Mouse (Mus musculus): ENCODE data around the gene Eif3l. TPM values are rescaled to one million over a fixed set of nuclear protein-coding genes. Genes with fewer than 3 reads are reported as not detected.

Gene Eif3l
- polyA plus RNA-seq, 1 experiment from 2014 or later, result 174 TPM

DNA sequence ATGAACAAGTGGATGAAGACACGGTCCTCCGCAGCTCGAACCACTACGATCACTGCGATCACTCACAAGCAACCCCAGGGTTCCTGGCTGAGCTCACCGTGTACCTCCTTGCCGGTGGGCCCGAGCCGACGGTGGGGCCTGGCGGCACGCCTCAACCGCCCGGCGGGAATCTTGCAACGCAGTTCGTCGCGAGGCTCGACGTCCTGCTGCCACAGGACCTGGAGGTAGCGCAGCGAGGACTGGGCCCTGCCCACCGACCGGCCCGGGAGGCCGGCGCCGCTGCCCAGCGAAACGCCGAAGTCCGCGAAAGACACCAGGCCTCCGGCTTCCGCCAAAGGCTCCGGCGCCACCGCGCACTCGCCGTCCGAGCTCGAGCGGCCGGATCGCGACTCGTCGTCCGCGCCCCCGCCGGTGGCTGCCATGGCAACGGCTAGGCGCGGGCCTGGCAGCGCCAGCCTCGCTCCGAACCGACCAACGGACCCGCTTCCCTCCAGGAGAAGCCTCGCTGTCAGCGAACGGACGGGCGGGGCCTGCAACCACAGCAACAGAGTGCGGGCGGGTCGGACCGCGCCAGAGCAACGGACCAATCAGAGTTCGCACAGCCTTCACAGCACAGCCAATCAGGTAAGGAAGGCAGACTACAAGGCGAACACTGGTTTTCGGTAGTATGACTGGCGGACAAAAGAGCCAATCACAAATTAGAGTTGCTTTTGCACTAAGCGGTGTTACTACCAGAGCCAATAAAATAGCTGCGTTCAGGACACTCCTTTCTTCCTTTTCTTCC is 12.4 kb upstream of the Eif3l start, which contains the start of gene Ankrd54:
Gene Ankrd54, minus strand, starts transcription at position 518 of the 784 bp plus-strand sequence.
- peak within 1 kb of the TSS; percentile 87 for H3K9ac ChIP-seq (ENCODE audit: low read depth, low read length)
- H3K36me3 ChIP-seq (ENCODE audit: control insufficient read depth, insufficient read depth, low read length), result peaks cover 24% of the 10 kb centered on the region
- H3K4me1 ChIP-seq (ENCODE audit: control insufficient read depth, insufficient read depth, low read depth, low read length), result peaks cover 10% of the 10 kb centered on the region
- peak within 1 kb of the TSS; percentile 85 for H3K4me2 ChIP-seq (ENCODE audit: low read length)
- ATAC-seq, result peak; percentile 100
- no peaks in the 10 kb centered on the region for H3K27me3 ChIP-seq (replicated peaks; ENCODE audit: control insufficient read depth, insufficient read depth, low read length)
- under 1% methylated on average over 64 of the region's 80 CpGs for WGBS
- H3K27ac ChIP-seq (ENCODE audit: low read depth, low read length), result peak within 1 kb of the TSS; percentile 83
- H3K9me3 ChIP-seq (ENCODE audit: control insufficient read depth, low read length), result no peaks in the 10 kb centered on the region
- peak within 1 kb of the TSS; percentile 96 for H3K4me3 ChIP-seq (ENCODE audit: low read length)

DNA sequence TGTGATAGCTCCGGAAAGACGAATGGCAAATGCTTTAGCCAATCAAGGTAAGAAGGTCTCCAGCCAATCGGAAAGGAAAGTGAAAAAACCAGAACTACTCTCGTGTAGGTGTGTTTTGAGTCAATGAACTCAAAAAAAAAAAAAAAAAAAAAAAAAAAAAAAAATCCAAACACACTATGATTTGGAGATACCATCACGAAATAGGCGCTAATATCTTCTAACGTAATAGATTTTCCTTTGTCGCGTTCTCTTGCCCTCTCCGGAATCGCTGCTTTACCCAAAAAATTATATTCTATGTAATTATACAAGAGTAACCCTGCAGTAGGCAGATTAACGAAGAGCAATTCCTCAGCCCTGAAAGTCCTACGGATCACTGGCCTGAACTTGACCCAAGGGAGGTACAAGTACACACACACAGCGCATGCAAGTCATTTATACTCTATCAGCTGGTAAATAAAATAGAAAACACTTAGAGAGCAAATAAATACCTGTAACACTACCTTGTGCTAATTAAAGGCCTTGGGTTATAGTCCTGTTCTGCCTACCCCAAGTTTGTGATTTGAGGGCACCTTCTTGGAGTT is 11.7 kb upstream of the Eif3l start:
- Histone ChIP-seq H3K9me3 (ENCODE audit: control insufficient read depth, low read length) (no peaks in the 10 kb centered on the region), H3K36me3 (ENCODE audit: control insufficient read depth, insufficient read depth, low read length) (peaks cover 18% of the 10 kb centered on the region), H3K4me2 (ENCODE audit: low read length) (peak overlapping the region; percentile 59), H3K27me3 (replicated peaks; ENCODE audit: control insufficient read depth, insufficient read depth, low read length) (no peaks in the 10 kb centered on the region), H3K27ac (ENCODE audit: low read depth, low read length) (peak overlapping the region; percentile 45; the same call in 1 of the 2 replicates), H3K4me1 (ENCODE audit: control insufficient read depth, insufficient read depth, low read depth, low read length) (peaks cover 10% of the 10 kb centered on the region), H3K9ac (ENCODE audit: low read depth, low read length) (peak overlapping the region; percentile 5), H3K4me3 (ENCODE audit: low read length) (peak overlapping the region; percentile 31)
- no peak for ATAC-seq
- 10% methylated on average over 14 of the region's 14 CpGs for WGBS

DNA sequence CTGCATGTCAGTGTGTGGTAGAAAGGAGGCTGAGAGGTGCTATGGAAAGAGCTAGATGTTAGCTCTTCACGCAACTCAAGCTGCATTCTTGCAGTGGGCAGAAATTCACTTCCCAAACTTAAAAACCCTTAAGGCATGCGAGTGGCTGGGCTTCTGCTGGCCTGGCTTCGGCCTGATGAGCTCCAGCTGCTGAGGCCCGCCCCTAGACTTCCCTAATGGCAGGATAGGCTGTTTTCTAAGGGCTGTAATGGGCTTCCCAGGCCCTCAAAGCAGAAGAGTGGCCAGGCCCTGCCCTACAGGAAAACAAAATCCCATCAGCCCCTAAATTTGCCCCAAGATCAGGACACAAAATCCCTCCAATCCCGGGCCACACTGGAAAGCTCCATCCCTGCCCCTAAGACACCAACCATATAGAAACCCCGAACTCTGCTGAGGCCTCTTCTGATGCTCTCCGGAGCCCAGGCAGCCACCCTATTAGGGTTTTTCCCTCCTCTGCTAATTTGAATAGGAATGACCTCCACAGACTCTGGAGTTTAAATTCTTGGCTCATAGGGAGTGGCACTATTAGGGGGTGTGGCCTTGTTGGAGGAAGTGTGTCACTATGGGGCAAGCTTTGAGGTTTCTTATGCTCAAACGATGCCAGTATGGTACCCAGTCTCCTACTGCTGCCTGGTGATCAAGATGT is 9.8 kb upstream of the Eif3l start:
- no peak for ATAC-seq
- no peak overlapping the region for H3K4me2 ChIP-seq (ENCODE audit: low read length)
- no peak overlapping the region for H3K27ac ChIP-seq (ENCODE audit: low read depth, low read length)
- H3K4me3 ChIP-seq (ENCODE audit: low read length), result no peak overlapping the region
- H3K9me3 ChIP-seq (ENCODE audit: control insufficient read depth, low read length), result no peaks in the 10 kb centered on the region
- H3K36me3 ChIP-seq (ENCODE audit: control insufficient read depth, insufficient read depth, low read length), result peaks cover 2% of the 10 kb centered on the region
- no peak overlapping the region for H3K9ac ChIP-seq (ENCODE audit: low read depth, low read length)
- H3K27me3 ChIP-seq (replicated peaks; ENCODE audit: control insufficient read depth, insufficient read depth, low read length), result no peaks in the 10 kb centered on the region
- H3K4me1 ChIP-seq (ENCODE audit: control insufficient read depth, insufficient read depth, low read depth, low read length), result peaks cover 10% of the 10 kb centered on the region
- 67% methylated on average over 8 of the region's 8 CpGs for WGBS

DNA sequence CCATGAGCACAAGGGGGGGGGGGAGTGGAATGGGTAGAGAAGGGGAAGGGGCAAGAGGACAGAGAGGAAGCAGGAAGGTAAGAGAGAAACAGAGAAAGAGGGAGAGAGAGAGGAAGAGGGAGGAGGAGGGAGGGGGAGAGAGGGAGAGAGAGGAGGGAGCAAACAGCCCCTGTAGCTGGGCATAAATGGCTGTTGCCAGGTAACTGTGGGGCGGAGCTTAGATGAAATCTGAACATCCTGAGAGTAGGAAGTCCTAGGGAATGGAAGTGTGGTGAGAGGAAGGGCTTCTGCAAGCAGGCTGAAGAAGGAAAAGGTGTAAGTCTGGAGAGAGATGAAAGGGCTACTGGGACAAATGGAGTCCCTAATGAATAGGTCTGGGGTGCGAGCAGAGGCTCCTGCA is 8.7 kb upstream of the Eif3l start:
- H3K36me3 ChIP-seq (ENCODE audit: control insufficient read depth, insufficient read depth, low read length), result no peaks in the 10 kb centered on the region

GRCm38 (mm10) chr15:79067631-79068030 is 7.3 kb upstream of the Eif3l start:
- no peaks in the 10 kb centered on the region for H3K27me3 ChIP-seq (replicated peaks; ENCODE audit: control insufficient read depth, insufficient read depth, low read length)
- no peak overlapping the region for H3K9ac ChIP-seq (ENCODE audit: low read depth, low read length)
- no peaks in the 10 kb centered on the region for H3K9me3 ChIP-seq (ENCODE audit: control insufficient read depth, low read length)
- H3K4me2 ChIP-seq (ENCODE audit: low read length), result no peak overlapping the region
- peaks cover 5% of the 10 kb centered on the region for H3K4me1 ChIP-seq (ENCODE audit: control insufficient read depth, insufficient read depth, low read depth, low read length)
- no peaks in the 10 kb centered on the region for H3K36me3 ChIP-seq (ENCODE audit: control insufficient read depth, insufficient read depth, low read length)
- 85% methylated on average over 3 of the region's 3 CpGs for WGBS
- no peak overlapping the region for H3K4me3 ChIP-seq (ENCODE audit: low read length)
- no peak for ATAC-seq
- no peak overlapping the region for H3K27ac ChIP-seq (ENCODE audit: low read depth, low read length)

More for the DNA sequence above, 8.7 kb upstream of the Eif3l start:
- WGBS, result 58% methylated on average over 2 of the region's 2 CpGs
- ATAC-seq, result no peak
- no peaks in the 10 kb centered on the region for H3K27me3 ChIP-seq (replicated peaks; ENCODE audit: control insufficient read depth, insufficient read depth, low read length)
- no peak overlapping the region for H3K9ac ChIP-seq (ENCODE audit: low read depth, low read length)
- H3K4me2 ChIP-seq (ENCODE audit: low read length), result no peak overlapping the region
- peaks cover 10% of the 10 kb centered on the region for H3K4me1 ChIP-seq (ENCODE audit: control insufficient read depth, insufficient read depth, low read depth, low read length)
- H3K27ac ChIP-seq (ENCODE audit: low read depth, low read length), result no peak overlapping the region
- no peaks in the 10 kb centered on the region for H3K9me3 ChIP-seq (ENCODE audit: control insufficient read depth, low read length)
- no peak overlapping the region for H3K4me3 ChIP-seq (ENCODE audit: low read length)

- H3K27ac ChIP-seq (ENCODE audit: low read depth, low read length), result no peak overlapping the region
- no peak overlapping the region for H3K4me3 ChIP-seq (ENCODE audit: low read length)
- 84% methylated on average over 3 of the region's 3 CpGs for WGBS
- no peaks in the 10 kb centered on the region for H3K27me3 ChIP-seq (replicated peaks; ENCODE audit: control insufficient read depth, insufficient read depth, low read length)
- ATAC-seq, result no peak
- H3K4me2 ChIP-seq (ENCODE audit: low read length), result no peak overlapping the region
- H3K9me3 ChIP-seq (ENCODE audit: control insufficient read depth, low read length), result no peaks in the 10 kb centered on the region
- no peaks in the 10 kb centered on the region for H3K36me3 ChIP-seq (ENCODE audit: control insufficient read depth, insufficient read depth, low read length)
- H3K9ac ChIP-seq (ENCODE audit: low read depth, low read length), result no peak overlapping the region
- H3K4me1 ChIP-seq (ENCODE audit: control insufficient read depth, insufficient read depth, low read depth, low read length), result peaks cover 3% of the 10 kb centered on the region
Observed at GRCm38 (mm10) chr15:79068416-79068815, 6.6 kb upstream of the Eif3l start.

DNA sequence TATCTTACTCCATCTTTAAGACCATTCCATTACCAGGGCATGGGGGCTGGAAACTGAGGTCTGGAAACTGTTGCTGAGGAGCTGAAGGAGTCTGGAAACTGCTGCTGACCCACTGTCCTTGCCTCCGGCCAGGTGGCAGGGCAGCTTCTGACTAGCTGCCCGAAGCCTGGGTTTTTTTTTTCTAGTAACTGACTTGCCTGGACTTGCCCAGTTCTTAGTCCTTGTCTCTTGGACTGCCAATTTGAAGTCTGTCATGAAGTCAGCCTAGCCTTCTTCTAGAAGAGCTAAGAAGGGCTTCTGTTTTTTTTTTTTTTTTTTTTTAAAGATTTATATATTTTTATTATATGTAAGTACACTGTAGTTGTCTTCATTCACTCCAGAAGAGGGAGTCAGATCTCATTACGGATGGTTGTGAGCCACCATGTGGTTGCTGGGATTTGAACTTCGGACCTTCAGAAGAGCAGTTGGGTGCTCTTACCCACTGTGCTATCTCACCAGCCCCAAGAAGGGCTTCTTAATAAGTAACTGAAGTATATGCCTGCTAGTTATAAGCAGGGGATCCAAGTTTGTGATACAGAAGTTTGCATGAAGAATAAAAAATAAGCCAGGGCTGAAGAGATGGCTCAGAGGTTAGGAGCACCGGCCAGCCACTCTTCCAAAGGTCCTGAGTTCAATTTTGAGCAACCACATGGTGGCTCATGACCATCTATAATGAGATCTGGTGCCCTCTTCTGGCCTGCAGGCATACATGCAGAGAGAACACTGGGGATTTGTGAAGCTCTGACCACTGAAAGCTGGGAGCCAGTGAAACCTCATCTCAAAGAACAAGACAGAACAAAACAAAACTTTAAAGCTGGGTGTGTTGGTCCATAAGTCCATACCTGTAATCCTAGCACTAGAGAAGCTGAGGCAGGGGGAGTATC is 3.6 kb upstream of the Eif3l start:
- H3K9ac ChIP-seq (ENCODE audit: low read depth, low read length), result no peak overlapping the region
- ATAC-seq, result no peak
- no peak overlapping the region for H3K27ac ChIP-seq (ENCODE audit: low read depth, low read length)
- peaks cover 11% of the 10 kb centered on the region for H3K4me1 ChIP-seq (ENCODE audit: control insufficient read depth, insufficient read depth, low read depth, low read length)
- WGBS, result 68% methylated on average over 5 of the region's 5 CpGs
- H3K4me2 ChIP-seq (ENCODE audit: low read length), result no peak overlapping the region
- H3K27me3 ChIP-seq (replicated peaks; ENCODE audit: control insufficient read depth, insufficient read depth, low read length), result no peaks in the 10 kb centered on the region
- no peaks in the 10 kb centered on the region for H3K36me3 ChIP-seq (ENCODE audit: control insufficient read depth, insufficient read depth, low read length)
- H3K4me3 ChIP-seq (ENCODE audit: low read length), result no peak overlapping the region
- no peaks in the 10 kb centered on the region for H3K9me3 ChIP-seq (ENCODE audit: control insufficient read depth, low read length)

GRCm38 (mm10) chr15:79073752-79074151 is 1.2 kb upstream of the Eif3l start:
- Histone ChIP-seq H3K36me3 (ENCODE audit: control insufficient read depth, insufficient read depth, low read length) (peaks cover 18% of the 10 kb centered on the region), H3K4me2 (ENCODE audit: low read length) (no peak overlapping the region), H3K9me3 (ENCODE audit: control insufficient read depth, low read length) (no peaks in the 10 kb centered on the region), H3K4me3 (ENCODE audit: low read length) (no peak overlapping the region), H3K27me3 (replicated peaks; ENCODE audit: control insufficient read depth, insufficient read depth, low read length) (no peaks in the 10 kb centered on the region), H3K9ac (ENCODE audit: low read depth, low read length) (no peak overlapping the region), H3K27ac (ENCODE audit: low read depth, low read length) (no peak overlapping the region), H3K4me1 (ENCODE audit: control insufficient read depth, insufficient read depth, low read depth, low read length) (peaks cover 17% of the 10 kb centered on the region)
- no peak for ATAC-seq
